Mouse (Mus musculus) 3134 (cell line): Measurements from ENCODE around the gene Olfr1247.
"Not testable (repeated sequence)": the region's sequence is repeated elsewhere in the genome, so short reads cannot be mapped to it uniquely, and the experiment has no call there.

Experiments used
- DNase-seq: peaks from one replicate; pipeline ENCODE4 v3.0.0-alpha.2; 2011; ENCODE audit warnings: low spot score; ENCODE audit not compliant: insufficient read length; ENCODE audit errors: extremely low read depth

The Olfr1247 gene

DNA sequence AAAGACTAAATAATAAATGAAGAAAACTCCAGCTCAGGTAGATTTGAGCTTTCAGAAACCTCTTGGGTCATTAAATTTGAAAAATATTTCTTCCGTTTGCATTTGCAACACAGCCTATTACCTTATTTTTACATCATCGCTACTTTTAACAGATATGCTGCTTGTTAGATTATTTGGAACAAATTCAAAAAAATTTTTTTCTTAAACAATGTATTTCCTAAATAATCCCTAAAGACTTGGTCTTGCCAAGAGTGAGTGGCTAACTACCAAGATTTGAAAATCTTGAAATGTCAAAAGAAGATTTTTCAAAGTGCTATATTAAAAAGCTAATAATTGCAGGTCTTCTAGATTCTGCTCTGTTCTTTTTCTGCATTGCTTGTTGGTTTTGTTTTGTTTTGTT is at the start of gene Olfr1247:
Gene Olfr1247, minus strand, starts transcription at position 101 of the 400 bp plus-strand sequence.
- no peak for DNase-seq

DNA sequence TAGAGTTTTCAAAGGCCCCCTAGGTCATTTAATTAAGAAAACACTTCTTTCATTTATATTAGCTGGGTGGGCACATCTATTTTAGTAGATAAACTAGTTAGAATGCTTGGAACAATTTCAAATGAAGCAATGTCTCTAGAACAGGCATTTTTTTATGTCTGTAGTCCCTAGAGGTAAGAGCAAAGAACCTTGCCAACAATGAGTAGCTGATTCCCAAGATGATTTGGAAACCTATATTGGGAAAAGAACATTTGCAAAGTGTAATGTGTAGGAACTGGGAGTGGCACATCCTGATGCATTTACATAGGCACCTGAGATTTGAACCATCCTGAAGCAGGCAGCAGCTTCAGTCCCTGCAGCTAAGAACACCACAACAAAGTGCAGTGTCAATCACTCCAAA is 47.4 kb upstream of the Olfr1247 start, which contains the start of gene Olfr1250:
Gene Olfr1250, minus strand, starts transcription at position 101 of the 400 bp plus-strand sequence.
- DNase-seq, result no peak

DNA sequence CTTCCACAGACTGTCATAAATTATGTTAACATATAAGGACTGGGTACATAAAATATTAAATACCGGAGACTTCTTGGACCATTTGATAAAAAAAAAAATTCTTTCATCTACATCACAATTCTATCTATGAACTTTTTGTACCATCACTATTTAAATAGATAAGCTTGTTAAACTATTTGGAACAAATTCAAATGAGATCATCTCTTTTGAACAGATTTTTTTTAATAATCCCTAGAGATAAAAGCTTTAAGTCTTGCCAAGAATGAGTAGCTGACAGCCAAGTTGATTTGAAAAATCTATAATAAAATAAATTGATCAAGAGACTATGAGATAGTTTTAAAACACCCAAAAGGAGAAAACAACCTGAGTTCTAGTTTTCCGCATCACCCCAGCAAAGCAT is 21.0 kb upstream of the Olfr1247 start, which contains the start of gene Olfr1249:
Gene Olfr1249, minus strand, starts transcription at position 101 of the 400 bp plus-strand sequence.
- no peak for DNase-seq

DNA sequence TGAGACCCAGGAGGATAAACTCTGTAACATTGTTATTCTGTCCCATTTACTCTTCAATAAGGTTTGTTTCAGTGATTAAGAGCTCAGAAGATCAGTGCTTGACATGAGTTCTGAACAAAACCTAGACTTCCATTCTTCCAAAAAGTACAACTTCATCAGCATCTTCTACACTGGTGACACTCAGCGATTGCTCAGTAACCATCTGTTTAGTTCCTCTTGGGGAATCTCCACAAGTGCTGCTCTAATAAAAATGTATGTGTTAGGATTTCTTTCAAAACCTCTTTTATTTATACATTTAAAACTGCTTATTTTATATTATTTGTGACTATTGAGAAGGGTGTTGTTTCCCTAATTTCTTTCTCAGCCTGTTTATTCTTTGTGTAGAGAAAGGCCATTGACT is 4.2 kb upstream of the Olfr1247 start, which contains the start of gene Olfr1248:
Gene Olfr1248, minus strand, starts transcription at position 101 of the 400 bp plus-strand sequence.
- not testable (repeated sequence) for DNase-seq

DNA sequence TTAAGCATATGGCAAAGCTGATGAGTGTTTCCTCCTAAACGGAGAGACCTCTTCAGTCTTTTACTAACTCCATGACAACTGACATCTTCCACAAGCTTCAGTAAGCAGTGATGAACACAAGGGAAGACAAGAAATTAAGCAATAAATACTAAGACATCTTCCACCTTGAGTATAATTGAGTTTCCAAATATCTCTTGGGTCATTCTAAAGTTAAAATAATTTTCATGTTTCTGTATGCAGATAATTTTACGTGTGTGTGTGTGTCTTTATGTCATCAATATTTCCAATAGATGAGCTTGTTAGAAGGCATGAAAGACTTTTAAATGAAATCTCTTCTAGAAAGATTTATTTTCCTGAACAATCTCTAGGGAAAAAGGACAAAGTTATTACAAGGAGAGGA is 20.9 kb downstream of the Olfr1247 start, which contains the start of gene Olfr1246:
Gene Olfr1246, minus strand, starts transcription at position 101 of the 400 bp plus-strand sequence.
- DNase-seq, result no peak

DNA sequence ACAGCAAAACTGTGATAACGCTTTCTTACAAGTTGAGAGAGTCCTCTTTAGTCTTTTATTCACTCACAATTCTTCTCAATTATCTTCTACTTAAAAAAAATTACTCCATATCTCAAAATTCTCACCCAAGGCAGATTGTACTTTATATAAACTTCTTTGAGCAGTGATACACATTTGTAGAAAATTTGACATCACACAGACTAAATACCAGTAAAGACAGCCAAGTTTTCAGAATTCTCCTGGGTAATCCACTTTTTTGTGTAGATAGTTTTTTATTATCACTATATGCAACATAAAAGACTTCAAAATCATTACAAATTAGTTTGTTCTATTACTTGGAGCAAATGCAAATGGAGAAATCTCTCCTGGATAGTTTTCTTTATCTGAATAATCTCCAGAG is 35.6 kb downstream of the Olfr1247 start, which contains the start of gene Olfr1245:
Gene Olfr1245, minus strand, starts transcription at position 101 of the 400 bp plus-strand sequence.
- no peak for DNase-seq

DNA sequence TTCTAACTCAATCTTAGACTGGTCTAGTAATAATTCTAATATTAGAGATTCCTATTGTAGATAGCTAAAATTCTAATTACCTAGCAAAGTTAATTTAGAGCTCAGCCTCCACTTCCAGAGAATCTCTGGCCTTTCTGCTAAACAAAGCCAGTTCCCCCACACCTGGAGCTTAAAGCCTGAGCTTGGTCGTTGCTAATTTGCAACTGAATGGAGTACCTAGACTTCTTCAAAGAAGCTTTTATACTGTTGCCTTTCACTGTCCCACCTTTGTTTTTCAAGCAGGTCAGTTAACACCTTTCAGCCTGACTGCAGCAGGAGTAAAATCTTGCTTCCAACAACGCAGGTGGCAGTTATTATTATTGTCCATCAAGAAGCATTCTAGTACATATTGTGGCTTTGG is 51.2 kb downstream of the Olfr1247 start:
- DNase-seq, result not testable (repeated sequence)
